Mouse (Mus musculus) neural tube, embryonic 11.5 days (tissue): Measurements from ENCODE around the gene Tesc. TPM values are rescaled to one million over a fixed set of nuclear protein-coding genes. Genes with fewer than 3 reads are reported as not detected.

ENCODE experiments used
- ATAC-seq: fragments of 200-750 bp; cut with Nextera tagmentation; 2 replicates; pipeline ENCODE4 v1.8.0; 2017; ENCODE audit warnings: moderate number of reproducible peaks, mild to moderate bottlenecking, moderate TSS enrichment, moderate library complexity; ENCODE audit not compliant: insufficient read depth, low FRiP score, low TSS enrichment
- DNase-seq: peaks from one replicate; pipeline ENCODE4 v3.0.0-alpha.2; 2015; ENCODE audit warnings: low spot score
- H3K27ac ChIP-seq: fragments of 300-500 bp; sonication (generic); 2 replicates; pipeline ENCODE4 v1.5.1; 2014; ENCODE audit warnings: low read depth, mild to moderate bottlenecking, low read length
- H3K27me3 ChIP-seq: fragments of 300-500 bp; sonication (generic); 2 replicates; pipeline ENCODE4 v1.6.1; 2014; ENCODE audit warnings: mild to moderate bottlenecking, low read length, mixed read lengths; ENCODE audit not compliant: control insufficient read depth, insufficient read depth
- H3K36me3 ChIP-seq: fragments of 300-500 bp; sonication (generic); 2 replicates; pipeline ENCODE4 v1.6.1; 2014; ENCODE audit warnings: mild to moderate bottlenecking, low read length, moderate library complexity, mixed read lengths; ENCODE audit not compliant: control insufficient read depth, insufficient read depth
- H3K4me1 ChIP-seq: fragments of 300-500 bp; sonication (generic); 2 replicates; pipeline ENCODE4 v1.6.1; 2014; ENCODE audit warnings: low read length, mixed read lengths; ENCODE audit not compliant: control insufficient read depth, insufficient read depth
- H3K4me2 ChIP-seq: fragments of 300-500 bp; sonication (generic); 2 replicates; pipeline ENCODE4 v1.6.1; 2014; ENCODE audit warnings: low read depth, mild to moderate bottlenecking, moderate library complexity
- H3K4me3 ChIP-seq: fragments of 300-500 bp; sonication (generic); 2 replicates; pipeline ENCODE4 v1.5.1; 2014; ENCODE audit warnings: low read depth, low read length
- H3K9ac ChIP-seq: fragments of 300-500 bp; sonication (generic); 2 replicates; pipeline ENCODE4 v1.6.1; 2014; ENCODE audit warnings: mild to moderate bottlenecking, low read length
- H3K9me3 ChIP-seq: fragments of 300-500 bp; sonication (generic); 2 replicates; pipeline ENCODE4 v1.6.1; 2016; ENCODE audit warnings: low read length; ENCODE audit not compliant: control insufficient read depth
- WGBS: fragments of 180-500 bp; shearing (Covaris S2); extraction: QIAGEN DNeasy Blood & Tissue Kit; methylation state at CpG from one replicate; pipeline ENCODE4 v1.1.7; 2014; 5-methylcytosine and 5-hydroxymethylcytosine counted together
- polyA plus RNA-seq: library from polyadenylated mRNA; unstranded; fragments of >200 nt; fragmentation: Nextera tagmentation; extraction: Ambion mirVana; gene quantifications from 2 replicates; pipeline ENCODE4 v1.2.1, GENCODE M21; 2014

The Tesc gene
- polyA plus RNA-seq, 1 experiment from 2014 or later = 0.46 TPM

- Histone ChIP-seq H3K4me2 (no peak overlapping the region), H3K27me3 (no peaks in the 10 kb centered on the region), H3K27ac (no peak overlapping the region), H3K4me1 (peaks cover 11% of the 10 kb centered on the region), H3K9ac (no peak overlapping the region), H3K36me3 (peaks cover 14% of the 10 kb centered on the region), H3K4me3 (no peak overlapping the region), H3K9me3 (no peaks in the 10 kb centered on the region)
- 57% methylated on average over 7 of the region's 7 CpGs for WGBS
- 0 out of 2 replicates have a peak, but pooled peaks have one; percentile 48 for ATAC-seq
- DNase-seq = peak; percentile 52
Observed at GRCm38 (mm10) chr5:118089102-118089501, 61.6 kb downstream of the Tesc start.

DNA sequence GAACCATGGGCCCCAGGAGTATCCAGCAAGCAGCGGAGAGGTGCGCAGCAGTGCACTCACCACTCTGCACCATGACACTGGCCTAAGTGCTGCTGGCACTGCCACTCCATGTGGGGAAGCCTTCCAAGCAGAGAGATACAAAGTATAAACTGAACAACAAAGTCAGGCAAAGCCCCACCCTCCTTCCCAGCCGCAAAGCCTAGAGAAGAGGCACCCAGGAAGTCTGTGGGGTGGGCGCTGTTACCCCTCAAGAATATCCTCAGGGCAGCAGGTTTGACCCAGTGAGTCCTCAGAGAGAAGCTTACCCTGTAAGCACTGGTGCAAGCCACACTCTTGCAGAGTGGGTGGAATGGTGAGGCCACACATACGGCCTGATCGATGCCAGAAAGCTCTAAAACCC lies 62.6 kb downstream of the Tesc start:
- Histone ChIP-seq H3K9ac (no peak overlapping the region), H3K27me3 (no peaks in the 10 kb centered on the region), H3K9me3 (no peaks in the 10 kb centered on the region), H3K36me3 (peaks cover 14% of the 10 kb centered on the region), H3K27ac (peak overlapping the region; percentile 42; the same call in 1 of the 2 replicates), H3K4me1 (peaks cover 9% of the 10 kb centered on the region; the same call in 1 of the 2 replicates), H3K4me2 (no peak overlapping the region), H3K4me3 (no peak overlapping the region)
- ATAC-seq (no peak), DNase-seq (no peak)
- 95% methylated on average over 6 of the region's 6 CpGs for WGBS

GRCm38 (mm10) chr5:118090837-118091236 lies 63.3 kb downstream of the Tesc start:
- no peak overlapping the region for H3K4me2 ChIP-seq
- H3K9ac ChIP-seq = no peak overlapping the region
- no peaks in the 10 kb centered on the region for H3K27me3 ChIP-seq
- peaks cover 9% of the 10 kb centered on the region; the same call in 1 of the 2 replicates for H3K4me1 ChIP-seq
- H3K36me3 ChIP-seq = peaks cover 14% of the 10 kb centered on the region
- WGBS = 98% methylated on average over 2 of the region's 2 CpGs
- DNase-seq = no peak
- no peak for ATAC-seq
- no peaks in the 10 kb centered on the region for H3K9me3 ChIP-seq
- H3K27ac ChIP-seq = no peak overlapping the region
- H3K4me3 ChIP-seq = no peak overlapping the region

GRCm38 (mm10) chr5:118093321-118094035 lies 65.9 kb downstream of the Tesc start:
- ATAC-seq = no peak

GRCm38 (mm10) chr5:118095433-118095832 lies 67.9 kb downstream of the Tesc start:
- no peak for DNase-seq

More at GRCm38 (mm10) chr5:118093321-118094035, 65.9 kb downstream of the Tesc start:
- Histone ChIP-seq H3K4me2 (no peak overlapping the region), H3K36me3 (peaks cover 14% of the 10 kb centered on the region), H3K9ac (no peak overlapping the region), H3K4me3 (no peak overlapping the region), H3K4me1 (no peaks in the 10 kb centered on the region), H3K27me3 (no peaks in the 10 kb centered on the region), H3K27ac (no peak overlapping the region), H3K9me3 (no peaks in the 10 kb centered on the region)
- 80% methylated on average over 11 of the region's 11 CpGs for WGBS
- DNase-seq = no peak

DNA sequence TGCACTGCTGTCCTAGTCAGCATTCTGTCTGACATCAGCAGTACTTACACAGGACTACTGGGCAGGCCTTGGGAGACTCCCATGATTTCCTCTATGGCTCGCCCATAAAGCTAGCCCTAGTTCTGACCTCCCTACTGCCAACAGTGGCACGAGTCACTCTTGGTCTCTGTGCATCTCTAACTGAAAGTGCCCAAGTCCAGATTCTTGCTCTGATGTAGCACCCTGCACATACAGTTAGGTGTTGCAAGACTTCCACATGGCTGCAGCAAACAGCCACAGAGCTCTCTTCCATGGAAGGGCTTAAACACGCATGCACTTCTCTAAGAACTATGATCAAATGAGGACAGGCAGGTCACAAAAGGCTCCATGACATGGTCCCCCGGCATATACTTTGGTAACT lies 68.3 kb downstream of the Tesc start:
- no peak overlapping the region for H3K4me3 ChIP-seq
- H3K27me3 ChIP-seq = no peaks in the 10 kb centered on the region
- no peak for ATAC-seq
- no peaks in the 10 kb centered on the region for H3K9me3 ChIP-seq
- H3K27ac ChIP-seq = no peak overlapping the region
- no peaks in the 10 kb centered on the region for H3K4me1 ChIP-seq
- peaks cover 8% of the 10 kb centered on the region for H3K36me3 ChIP-seq
- DNase-seq = no peak
- 89% methylated on average over 4 of the region's 4 CpGs for WGBS
- H3K9ac ChIP-seq = no peak overlapping the region
- H3K4me2 ChIP-seq = no peak overlapping the region

More at GRCm38 (mm10) chr5:118095433-118095832, 67.9 kb downstream of the Tesc start:
- Histone ChIP-seq H3K4me3 (no peak overlapping the region), H3K4me2 (no peak overlapping the region), H3K27ac (no peak overlapping the region), H3K4me1 (no peaks in the 10 kb centered on the region), H3K9ac (no peak overlapping the region), H3K9me3 (no peaks in the 10 kb centered on the region), H3K27me3 (no peaks in the 10 kb centered on the region), H3K36me3 (peaks cover 11% of the 10 kb centered on the region)
- WGBS = 93% methylated on average over 11 of the region's 11 CpGs
- no peak for ATAC-seq

- no peaks in the 10 kb centered on the region for H3K27me3 ChIP-seq
- no peaks in the 10 kb centered on the region for H3K4me1 ChIP-seq
- no peaks in the 10 kb centered on the region for H3K9me3 ChIP-seq
- no peak overlapping the region for H3K9ac ChIP-seq
- H3K36me3 ChIP-seq = peaks cover 7% of the 10 kb centered on the region
- no peak for ATAC-seq
- H3K27ac ChIP-seq = no peak overlapping the region
- H3K4me2 ChIP-seq = no peak overlapping the region
- 91% methylated on average over 3 of the region's 3 CpGs for WGBS
- DNase-seq = no peak
- H3K4me3 ChIP-seq = no peak overlapping the region
Observed at GRCm38 (mm10) chr5:118096317-118096716, 68.8 kb downstream of the Tesc start.

- Histone ChIP-seq H3K4me2 (no peak overlapping the region), H3K9ac (no peak overlapping the region), H3K4me3 (no peak overlapping the region), H3K4me1 (no peaks in the 10 kb centered on the region), H3K9me3 (no peaks in the 10 kb centered on the region), H3K36me3 (no peaks in the 10 kb centered on the region; the same call in 1 of the 2 replicates), H3K27me3 (no peaks in the 10 kb centered on the region), H3K27ac (peak overlapping the region; percentile 60; the same call in 1 of the 2 replicates)
- DNase-seq (no peak), ATAC-seq (peak; percentile 48; the same call in 1 of the 2 replicates)
- WGBS = 61% methylated on average over 11 of the region's 11 CpGs
Observed at GRCm38 (mm10) chr5:118099069-118099869, 71.7 kb downstream of the Tesc start.
